Mouse (Mus musculus) neutrophil, adult 5-6 weeks (primary cell): ENCODE results near the gene Ptprd. TPM values are rescaled to one million over a fixed set of nuclear protein-coding genes. Genes with fewer than 3 reads are reported as not detected.

ENCODE experiments used
- ATAC-seq: fragments of 151-379, 151-347 bp; 2 replicates; pipeline ENCODE4 v1.8.0; 2017; ENCODE audit warnings: mild to moderate bottlenecking, moderate TSS enrichment; ENCODE audit not compliant: insufficient number of reproducible peaks, poor library complexity, low FRiP score, severe bottlenecking; ENCODE audit errors: extremely low read depth
- total RNA-seq: library from RNA; stranded (forward); fragments of 200-1000 nt; gene quantifications from 2 replicates; pipeline ENCODE4 v1.2.3, GENCODE M21; 2017

Gene Ptprd
- total RNA-seq, 1 experiment from 2014 or later: 0.35 TPM

DNA sequence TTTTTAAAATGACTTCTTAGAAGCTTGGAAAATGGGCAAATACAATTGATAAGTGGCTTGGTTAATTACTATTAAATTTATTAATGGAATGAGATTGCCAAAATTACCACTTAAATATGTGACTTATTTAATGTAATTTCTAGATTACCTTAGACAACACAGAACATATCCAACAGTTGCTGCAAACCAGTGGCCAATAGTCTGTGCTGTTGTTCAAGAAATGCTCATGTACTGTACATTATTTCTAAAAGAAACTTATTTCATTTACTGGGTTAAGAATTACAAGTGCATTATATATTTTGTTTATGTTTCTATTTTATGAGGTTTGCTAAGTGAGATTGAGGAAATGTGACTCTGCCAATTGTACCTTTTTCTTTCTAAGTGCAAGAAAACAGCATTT lies 567.3 kb downstream of the Ptprd start:
- ATAC-seq: no peak

- ATAC-seq: no peak
Observed at GRCm38 (mm10) chr4:77640022-77640421, 571.7 kb downstream of the Ptprd start.

DNA sequence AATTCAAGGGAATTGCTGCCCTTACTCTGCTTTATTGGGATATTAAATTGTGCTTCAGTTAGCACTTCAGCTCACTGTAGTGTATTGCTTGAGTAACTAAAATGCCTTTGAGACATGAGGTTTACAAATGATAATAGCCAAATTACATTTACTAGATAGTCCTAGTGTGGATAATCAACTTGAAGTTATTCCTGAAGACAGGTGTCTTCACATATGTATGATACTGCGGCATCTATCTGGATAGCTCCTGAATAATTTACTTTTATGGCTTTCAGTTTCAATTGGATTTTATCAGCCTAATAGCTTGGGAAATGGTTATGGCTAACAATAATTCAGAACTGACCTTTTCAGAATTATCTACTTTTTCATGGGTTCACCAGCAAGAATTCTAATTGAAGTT lies 598.6 kb downstream of the Ptprd start:
- no peak for ATAC-seq

- no peak for ATAC-seq
Observed at GRCm38 (mm10) chr4:77586624-77587023, 625.1 kb downstream of the Ptprd start.

DNA sequence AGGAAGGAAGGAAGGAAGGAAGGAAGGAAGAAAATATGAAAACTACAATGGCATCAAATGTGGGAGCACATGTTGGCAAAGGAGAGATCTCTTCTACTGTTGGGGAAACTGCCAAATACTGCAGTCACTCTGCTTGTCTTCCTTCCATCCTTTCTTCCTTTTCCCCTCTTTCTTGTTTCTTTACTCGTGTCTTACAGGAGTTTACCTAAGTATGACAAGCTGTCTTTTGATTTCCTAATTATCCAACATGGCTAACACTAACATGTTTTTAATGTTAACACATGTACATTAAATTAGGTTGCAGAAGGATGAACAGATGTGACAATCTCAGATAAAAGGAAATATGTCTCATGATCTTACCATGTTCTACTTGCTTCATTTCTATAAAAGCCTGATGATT lies 625.5 kb downstream of the Ptprd start:
- no peak for ATAC-seq

DNA sequence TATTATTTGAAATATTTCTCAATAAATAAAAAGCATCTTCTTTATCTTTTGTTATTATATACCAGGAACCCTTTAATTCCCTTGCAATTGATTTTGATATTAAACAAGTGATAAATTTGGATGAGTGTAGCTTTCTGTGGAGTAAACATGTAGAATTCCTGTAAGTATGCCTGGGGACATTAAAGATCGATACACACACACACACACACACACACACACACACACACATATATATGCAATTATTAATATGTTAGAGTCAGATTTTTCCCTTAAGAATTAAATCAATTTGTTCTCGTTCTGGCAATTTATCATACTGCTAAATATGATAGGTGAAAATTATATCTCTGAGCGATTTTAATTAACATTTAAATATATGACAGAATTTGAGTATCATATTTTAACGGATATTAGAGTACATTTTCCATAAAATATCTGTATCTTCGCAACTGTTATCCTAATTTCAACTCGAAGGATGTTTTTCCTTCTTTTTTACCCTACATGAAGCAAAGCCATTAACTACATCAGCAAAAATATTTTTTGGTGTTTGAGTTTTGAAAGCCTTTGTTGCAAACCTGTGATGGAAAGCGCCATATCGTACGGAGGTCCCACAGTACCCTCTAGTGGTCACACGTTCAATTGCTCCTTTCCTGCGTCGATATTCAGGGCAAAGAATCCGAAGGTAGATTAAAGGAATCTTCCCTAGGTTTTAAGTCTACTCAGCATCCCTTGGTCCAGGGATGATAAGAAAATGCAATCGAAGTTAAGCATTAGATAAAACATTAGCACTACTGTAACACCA lies 653.2 kb downstream of the Ptprd start:
- no peak for ATAC-seq

GRCm38 (mm10) chr4:77555841-77556240 lies 655.9 kb downstream of the Ptprd start:
- no peak for ATAC-seq

DNA sequence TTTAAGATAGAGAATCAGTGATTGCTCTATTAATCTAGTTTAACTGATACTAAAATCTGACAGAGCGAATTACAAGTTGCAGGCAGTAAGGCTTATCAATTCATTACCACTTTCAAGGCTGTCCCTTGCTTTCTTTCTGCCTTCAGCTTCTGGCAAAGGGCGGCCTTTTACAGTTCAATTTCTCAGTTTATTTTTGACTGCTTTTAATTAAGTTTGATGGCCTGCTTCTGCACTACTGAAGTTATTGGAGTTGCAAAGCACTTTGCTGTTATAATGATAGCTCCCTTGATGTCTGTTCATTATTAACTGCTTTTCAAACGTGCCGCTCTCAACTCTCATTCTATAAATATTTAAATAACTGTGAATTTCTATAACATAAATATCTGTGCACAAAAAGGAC lies 673.9 kb downstream of the Ptprd start:
- no peak for ATAC-seq

DNA sequence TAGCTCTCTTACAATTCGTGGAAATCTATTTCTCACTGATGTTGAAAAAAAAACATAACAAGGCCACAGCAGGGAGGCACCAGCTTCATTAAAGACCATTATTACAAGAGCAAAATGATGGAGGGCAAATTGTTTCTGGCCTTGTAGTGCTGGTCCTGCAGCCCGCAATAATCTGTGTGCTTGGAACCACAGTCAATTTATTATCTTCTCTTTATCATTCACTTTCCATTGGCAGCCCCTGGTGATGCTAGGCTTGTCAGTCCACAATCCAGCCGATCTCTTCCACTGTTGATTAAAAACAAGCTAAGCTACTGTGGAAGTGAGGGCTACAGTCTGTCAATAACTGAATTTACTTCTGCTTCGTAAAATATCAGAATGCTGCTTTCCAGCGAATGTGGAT lies 674.4 kb downstream of the Ptprd start:
- ATAC-seq: no peak

DNA sequence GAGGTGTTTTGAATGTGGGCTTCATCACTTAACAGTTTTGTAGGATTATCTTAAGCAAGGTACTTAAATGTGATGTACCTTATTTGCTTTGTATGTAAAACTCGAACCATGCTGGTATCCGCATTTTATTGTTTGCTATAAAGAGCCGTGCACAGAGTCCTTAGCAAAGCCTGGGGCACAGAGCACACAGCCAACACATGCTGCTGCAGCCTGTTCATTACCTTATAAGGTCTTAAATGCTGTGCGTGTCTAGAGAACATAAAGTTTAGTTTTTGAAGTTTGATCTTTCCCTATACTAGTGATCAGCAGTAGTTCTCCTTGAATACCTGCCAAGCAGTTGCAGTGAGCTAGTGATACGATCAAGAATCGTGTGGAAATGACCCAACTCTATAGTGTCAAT lies 676.2 kb downstream of the Ptprd start:
- no peak for ATAC-seq

DNA sequence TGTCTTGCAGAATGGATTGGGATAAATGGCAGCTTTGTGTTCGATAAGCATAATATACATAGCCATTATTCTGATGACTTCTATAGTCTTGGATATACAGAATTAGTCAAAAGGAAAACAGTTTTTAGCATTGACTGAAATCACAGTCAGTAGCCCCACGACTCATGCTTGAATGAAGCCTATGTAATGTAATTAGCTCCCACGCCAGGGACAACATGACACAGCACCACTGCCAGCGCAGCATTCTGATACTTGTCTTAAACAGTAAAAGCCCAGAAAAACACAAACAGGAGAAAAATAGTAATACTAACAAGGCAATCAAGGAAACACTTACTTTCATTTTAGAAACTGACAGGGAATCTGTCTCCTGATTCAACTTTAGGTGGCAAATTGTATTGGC lies 677.2 kb downstream of the Ptprd start:
- ATAC-seq: no peak

GRCm38 (mm10) chr4:77519166-77519565 lies 692.6 kb downstream of the Ptprd start:
- ATAC-seq: no peak

GRCm38 (mm10) chr4:77513914-77514628 lies 697.7 kb downstream of the Ptprd start:
- no peak for ATAC-seq

DNA sequence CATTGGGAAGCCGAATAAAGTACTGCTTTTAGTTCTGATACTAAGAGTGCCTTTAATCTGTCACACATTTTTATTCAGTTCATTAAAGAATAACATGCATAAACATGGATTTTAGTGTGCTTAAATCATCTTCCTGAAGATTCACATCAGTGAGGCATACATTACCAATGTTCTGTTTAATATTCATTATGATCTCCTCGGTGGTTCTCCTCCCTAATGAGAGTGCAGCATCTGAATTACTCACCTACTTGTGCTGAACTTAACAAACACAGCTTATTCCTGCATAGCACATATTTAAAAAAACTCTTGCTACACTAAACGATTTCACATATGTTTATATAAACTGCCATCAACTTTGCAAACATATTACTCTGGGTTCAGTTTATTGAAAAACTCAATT lies 698.7 kb downstream of the Ptprd start:
- ATAC-seq: no peak

DNA sequence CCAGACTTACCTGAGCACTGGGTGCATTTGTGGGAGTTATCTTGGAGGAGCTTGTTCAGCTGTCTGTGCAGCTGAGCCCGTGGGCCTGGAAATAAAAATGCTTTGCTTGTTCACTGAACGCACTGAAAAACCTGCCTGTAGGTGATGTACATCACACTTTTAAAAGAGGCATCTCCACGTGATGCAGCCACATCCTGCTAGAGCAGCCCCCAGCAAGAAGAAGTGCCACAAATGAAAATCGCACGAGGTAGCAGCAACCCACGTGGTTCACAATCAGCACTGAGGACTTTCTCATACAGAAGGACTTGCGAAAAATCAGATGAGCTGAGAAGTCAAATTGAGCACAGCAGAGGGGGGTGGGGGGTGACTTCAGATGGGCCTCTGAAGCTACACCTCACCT lies 757.7 kb downstream of the Ptprd start:
- no peak for ATAC-seq

- no peak for ATAC-seq
Observed at GRCm38 (mm10) chr4:77399146-77399545, 812.6 kb downstream of the Ptprd start.

GRCm38 (mm10) chr4:77361728-77362127 lies 850.0 kb downstream of the Ptprd start:
- ATAC-seq: no peak

GRCm38 (mm10) chr4:77327198-77327597 lies 884.6 kb downstream of the Ptprd start:
- ATAC-seq: no peak

DNA sequence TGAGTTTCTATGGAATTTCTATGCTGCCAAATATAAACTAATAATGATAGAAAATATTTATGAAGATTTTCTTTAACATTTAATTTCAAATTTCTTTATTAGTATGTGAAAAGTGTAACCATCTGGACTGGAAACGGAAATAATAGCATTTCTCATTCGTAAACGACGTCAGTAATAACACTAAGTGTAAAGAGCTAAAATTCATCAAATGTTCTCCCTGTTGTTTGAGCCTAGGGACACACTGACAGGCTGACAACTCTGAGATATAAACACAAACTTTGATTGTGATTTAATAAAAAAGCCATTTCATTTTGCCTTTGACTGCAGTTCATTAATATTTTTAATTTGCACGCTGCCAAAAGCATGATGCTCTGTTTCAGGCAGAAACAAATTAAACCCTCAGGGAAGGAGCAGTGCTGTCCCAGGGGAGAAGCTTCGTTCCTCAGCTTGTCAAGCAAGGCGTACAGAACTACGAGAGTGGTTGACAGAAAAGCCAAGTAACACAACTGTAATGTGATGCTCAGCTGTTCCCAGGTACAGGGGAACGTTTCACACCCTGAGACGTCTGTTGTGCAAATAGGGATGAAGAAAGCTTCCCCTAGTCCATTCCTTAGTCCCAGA lies 894.6 kb downstream of the Ptprd start:
- no peak for ATAC-seq

- no peak for ATAC-seq
Observed at GRCm38 (mm10) chr4:77316644-77317043, 895.1 kb downstream of the Ptprd start.
